Mouse (Mus musculus) limb, embryonic 14.5 days (tissue): ENCODE results near the gene Ctnnd2. TPM values are rescaled to one million over a fixed set of nuclear protein-coding genes. Genes with fewer than 3 reads are reported as not detected.

ENCODE experiments used
- ATAC-seq: fragments of 200-750 bp; cut with Nextera tagmentation; 2 replicates; pipeline ENCODE4 v1.8.0; 2017; ENCODE audit warnings: low read depth, moderate number of reproducible peaks, moderate TSS enrichment; ENCODE audit not compliant: low FRiP score
- DNase-seq: peaks from one replicate; pipeline ENCODE4 v3.0.0-alpha.2; 2015; ENCODE audit warnings: low spot score
- H3K27ac ChIP-seq: fragments of 300-500 bp; sonication (generic); replicated peaks from 2 replicates; pipeline ENCODE4 v1.5.1; 2014; ENCODE audit warnings: low read depth, mild to moderate bottlenecking, low read length, moderate library complexity, mixed read lengths
- H3K27me3 ChIP-seq: fragments of 300-500 bp; sonication (generic); 2 replicates; pipeline ENCODE4 v1.6.1; 2014; ENCODE audit warnings: low read length, mixed read lengths; ENCODE audit not compliant: control insufficient read depth, insufficient read depth
- H3K36me3 ChIP-seq: fragments of 300-500 bp; sonication (generic); 2 replicates; pipeline ENCODE4 v1.6.1; 2014; ENCODE audit warnings: mild to moderate bottlenecking, low read length, moderate library complexity, mixed read lengths; ENCODE audit not compliant: control insufficient read depth, insufficient read depth
- H3K4me1 ChIP-seq: fragments of 300-500 bp; sonication (generic); 2 replicates; pipeline ENCODE4 v1.6.1; 2014; ENCODE audit warnings: antibody characterized with exemption, low read length, mixed read lengths; ENCODE audit not compliant: control insufficient read depth, insufficient read depth
- H3K4me2 ChIP-seq: fragments of 300-500 bp; sonication (generic); replicated peaks from 2 replicates; pipeline ENCODE4 v1.6.1; 2014; ENCODE audit warnings: low read depth, mild to moderate bottlenecking, low read length, moderate library complexity; ENCODE audit not compliant: severe bottlenecking
- H3K4me3 ChIP-seq: fragments of 300-500 bp; sonication (generic); replicated peaks from 2 replicates; pipeline ENCODE4 v1.5.1; 2014; ENCODE audit warnings: low read length
- H3K9ac ChIP-seq: fragments of 300-500 bp; sonication (generic); 2 replicates; pipeline ENCODE4 v1.6.1; 2014; ENCODE audit warnings: mild to moderate bottlenecking, low read depth, low read length, moderate library complexity; ENCODE audit not compliant: severe bottlenecking
- H3K9me3 ChIP-seq: fragments of 300-500 bp; sonication (generic); 2 replicates; pipeline ENCODE4 v1.6.1; 2016; ENCODE audit warnings: low read length; ENCODE audit not compliant: control insufficient read depth
- POLR2A ChIP-seq: fragments of 200-500 bp; IDR thresholded peaks from 2 replicates; pipeline ENCODE4 v1.8.0; 2012; ENCODE audit warnings: inconsistent platforms, mild to moderate bottlenecking, moderate library complexity, borderline replicate concordance; ENCODE audit not compliant: insufficient read depth, insufficient read length; ENCODE audit errors: extremely low read depth
- WGBS: fragments of 180-500 bp; shearing (Covaris S2); extraction: QIAGEN DNeasy Blood & Tissue Kit; methylation state at CpG from one replicate; pipeline ENCODE4 v1.1.7; 2014; 5-methylcytosine and 5-hydroxymethylcytosine counted together
- polyA plus RNA-seq, 2 experiments: library from polyadenylated mRNA; depleted of rRNA in 1 of 2; stranded (reverse) in 1 of 2; unstranded in 1 of 2; fragments of >200 nt; fragmentation: Nextera tagmentation in 1 of 2; extraction: Ambion mirVana in 1 of 2; gene quantifications; 2 replicates each; pipeline versions ENCODE4 v1.2.1 to v1.2.3; 2012 to 2014

Gene Ctnnd2
- polyA plus RNA-seq, 2 experiments: 3.6 to 4.2 TPM

GRCm38 (mm10) chr15:30857277-30858176 lies 685.1 kb downstream of the Ctnnd2 start:
- WGBS: 70% methylated on average over 17 of the region's 17 CpGs
- no peaks in the 10 kb centered on the region for H3K36me3 ChIP-seq
- ATAC-seq (no peak), DNase-seq (no peak)
- H3K27me3 ChIP-seq: no peaks in the 10 kb centered on the region
- H3K9me3 ChIP-seq: no peaks in the 10 kb centered on the region
- no peak overlapping the region for H3K9ac ChIP-seq
- no peak overlapping the region for H3K4me2 ChIP-seq
- no peak for TF ChIP-seq POLR2A
- no peak overlapping the region for H3K27ac ChIP-seq
- H3K4me3 ChIP-seq: no peak overlapping the region
- no peaks in the 10 kb centered on the region for H3K4me1 ChIP-seq

GRCm38 (mm10) chr15:30867429-30867828 lies 695.0 kb downstream of the Ctnnd2 start:
- no peak overlapping the region for H3K4me3 ChIP-seq
- H3K9me3 ChIP-seq: no peaks in the 10 kb centered on the region
- no peak for TF ChIP-seq POLR2A
- H3K4me1 ChIP-seq: no peaks in the 10 kb centered on the region
- DNase-seq (no peak), ATAC-seq (no peak)
- no peak overlapping the region for H3K27ac ChIP-seq
- no peaks in the 10 kb centered on the region for H3K36me3 ChIP-seq
- H3K27me3 ChIP-seq: no peaks in the 10 kb centered on the region
- H3K9ac ChIP-seq: no peak overlapping the region
- H3K4me2 ChIP-seq: no peak overlapping the region
- WGBS: 70% methylated on average over 5 of the region's 5 CpGs

- H3K4me2 ChIP-seq: no peak overlapping the region
- ATAC-seq (no peak), DNase-seq (no peak)
- H3K9me3 ChIP-seq: no peaks in the 10 kb centered on the region
- no peak overlapping the region for H3K27ac ChIP-seq
- no peak overlapping the region for H3K4me3 ChIP-seq
- H3K36me3 ChIP-seq: no peaks in the 10 kb centered on the region
- TF ChIP-seq POLR2A: no peak
- no peak overlapping the region for H3K9ac ChIP-seq
- H3K4me1 ChIP-seq: no peaks in the 10 kb centered on the region
- no peaks in the 10 kb centered on the region for H3K27me3 ChIP-seq
- 66% methylated on average over 12 of the region's 12 CpGs for WGBS
Observed at GRCm38 (mm10) chr15:30869673-30870512, 697.5 kb downstream of the Ctnnd2 start.

GRCm38 (mm10) chr15:30875523-30875922 lies 703.1 kb downstream of the Ctnnd2 start:
- ATAC-seq (no peak), DNase-seq (no peak)
- TF ChIP-seq POLR2A: no peak
- Histone ChIP-seq H3K9me3 (no peaks in the 10 kb centered on the region), H3K36me3 (no peaks in the 10 kb centered on the region), H3K27ac (no peak overlapping the region), H3K9ac (no peak overlapping the region), H3K4me3 (no peak overlapping the region), H3K4me1 (no peaks in the 10 kb centered on the region), H3K4me2 (no peak overlapping the region), H3K27me3 (no peaks in the 10 kb centered on the region)
- 26% methylated on average over 1 of the region's 1 CpGs for WGBS

- TF ChIP-seq POLR2A: no peak
- Histone ChIP-seq H3K27me3 (no peaks in the 10 kb centered on the region), H3K4me1 (0 out of 2 replicates have a peak, but pooled peaks cover 6% of the 10 kb centered on the region), H3K27ac (no peak overlapping the region), H3K36me3 (no peaks in the 10 kb centered on the region), H3K9ac (no peak overlapping the region), H3K4me3 (no peak overlapping the region), H3K4me2 (no peak overlapping the region), H3K9me3 (no peaks in the 10 kb centered on the region)
- DNase-seq: no peak
- no peak for ATAC-seq
- 48% methylated on average over 12 of the region's 12 CpGs for WGBS
Observed at GRCm38 (mm10) chr15:30884692-30885334, 712.4 kb downstream of the Ctnnd2 start.
